Mouse (Mus musculus) small intestine, adult 2 months (tissue): Measurements from ENCODE around the gene Ice2. TPM values are rescaled to one million over a fixed set of nuclear protein-coding genes. Genes with fewer than 3 reads are reported as not detected.
A peak's percentile ranks its signal among the peaks of the same experiment; 100 is the strongest.

Experiments used
- H3K27ac ChIP-seq: fragments of 200-500 bp; 2 replicates; pipeline ENCODE4 v1.5.1; 2012; ENCODE audit warnings: low read depth, low read length, control low read depth, inconsistent platforms; ENCODE audit not compliant: insufficient read depth
- H3K27me3 ChIP-seq: fragments of 200-500 bp; 2 replicates; pipeline ENCODE4 v1.6.1; 2012; ENCODE audit warnings: mild to moderate bottlenecking, moderate library complexity, low read length, inconsistent platforms; ENCODE audit not compliant: control insufficient read depth, insufficient read depth
- H3K36me3 ChIP-seq: fragments of 200-500 bp; 2 replicates; pipeline ENCODE4 v1.6.1; 2012; ENCODE audit warnings: mild to moderate bottlenecking, low read length, control low read depth, inconsistent platforms; ENCODE audit not compliant: control insufficient read depth, insufficient read depth
- H3K4me1 ChIP-seq: fragments of 200-500 bp; 2 replicates; pipeline ENCODE4 v1.6.1; 2012; ENCODE audit warnings: low read length, inconsistent platforms, mixed read lengths; ENCODE audit not compliant: control insufficient read depth, insufficient read depth, insufficient read length
- H3K4me3 ChIP-seq: fragments of 200-500 bp; 2 replicates; pipeline ENCODE4 v1.5.1; 2012; ENCODE audit warnings: low read depth, mild to moderate bottlenecking, control low read depth, inconsistent platforms, low read length, moderate library complexity
- CTCF ChIP-seq: fragments of 200-500 bp; IDR thresholded peaks from 2 replicates; pipeline ENCODE4 v1.5.1; 2012; ENCODE audit warnings: low read depth, mild to moderate bottlenecking, control low read depth, inconsistent platforms, low read length, moderate library complexity, mixed read lengths; ENCODE audit not compliant: insufficient replicate concordance, insufficient read length; ENCODE audit errors: extremely low read depth
- POLR2A ChIP-seq: fragments of 200-500 bp; IDR thresholded peaks from 2 replicates; pipeline ENCODE4 v1.6.1; 2012; ENCODE audit warnings: low read depth, mild to moderate bottlenecking, control low read depth, inconsistent platforms, low read length, moderate library complexity
- WGBS: fragments of 180-500 bp; shearing (Covaris S2); methylation state at CpG from one replicate; pipeline ENCODE4 v1.1.7; 2018; 5-methylcytosine and 5-hydroxymethylcytosine counted together
- polyA plus RNA-seq: library from polyadenylated mRNA; depleted of rRNA; stranded (reverse); fragments of >200 nt; gene quantifications from 2 replicates; pipeline ENCODE4 v1.2.3, GENCODE M21; 2012

The Ice2 gene
- polyA plus RNA-seq, 1 experiment, result 0.46 TPM

DNA sequence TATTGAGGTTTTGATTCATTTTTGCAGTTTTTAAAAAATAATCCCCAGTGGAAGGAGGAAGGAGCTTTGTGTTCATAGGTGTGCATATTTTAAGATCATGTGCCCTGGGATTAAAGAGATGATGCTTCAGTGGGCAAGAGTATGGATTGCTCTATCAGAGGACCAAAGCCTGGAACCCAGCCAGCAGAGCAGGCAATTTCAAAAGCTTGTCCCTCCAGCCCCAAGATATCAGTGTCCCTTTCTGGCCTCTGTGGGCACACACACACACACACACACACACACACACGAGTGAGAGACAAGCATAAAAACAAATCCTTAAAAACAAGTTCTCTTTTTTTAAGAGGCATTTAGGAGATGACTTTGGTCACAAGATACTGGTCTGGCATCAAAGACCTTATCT, 17.2 kb upstream of the Ice2 start:
- H3K27ac ChIP-seq, result no peak overlapping the region
- no peaks in the 10 kb centered on the region for H3K27me3 ChIP-seq
- peaks cover 2% of the 10 kb centered on the region; the same call in 1 of the 2 replicates for H3K4me1 ChIP-seq
- no peak for TF ChIP-seq CTCF
- no peak for TF ChIP-seq POLR2A
- H3K36me3 ChIP-seq, result no peaks in the 10 kb centered on the region
- no peak overlapping the region for H3K4me3 ChIP-seq
- WGBS, result 72% methylated on average over 1 of the region's 1 CpGs

DNA sequence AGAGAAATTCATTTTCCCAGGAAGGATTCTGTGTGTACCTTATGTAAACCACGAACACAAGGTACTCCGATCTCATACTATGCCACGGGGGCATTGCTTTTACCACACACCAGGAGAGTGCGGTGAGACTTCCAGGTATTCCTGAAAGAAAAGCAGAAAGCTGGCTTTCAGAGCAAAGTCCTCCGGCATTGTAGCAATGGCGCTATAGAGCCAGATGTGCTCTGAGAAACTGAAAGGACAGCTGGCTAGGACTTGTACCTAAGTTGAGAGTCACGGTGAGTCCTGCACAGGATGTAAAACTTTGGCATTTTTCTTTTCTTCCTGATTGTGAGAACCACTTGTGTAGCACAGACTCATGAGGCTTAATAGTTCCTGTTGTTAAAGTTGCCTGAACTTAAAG, 16.0 kb upstream of the Ice2 start:
- Histone ChIP-seq H3K36me3 (no peaks in the 10 kb centered on the region), H3K4me1 (peaks cover 2% of the 10 kb centered on the region; the same call in 1 of the 2 replicates), H3K27me3 (no peaks in the 10 kb centered on the region), H3K4me3 (no peak overlapping the region), H3K27ac (no peak overlapping the region)
- TF ChIP-seq POLR2A (no peak), CTCF (no peak)
- WGBS, result 20% methylated on average over 7 of the region's 7 CpGs

GRCm38 (mm10) chr9:69384475-69384874, 13.2 kb upstream of the Ice2 start:
- Histone ChIP-seq H3K4me3 (no peak overlapping the region), H3K36me3 (no peaks in the 10 kb centered on the region), H3K27ac (no peak overlapping the region), H3K4me1 (peaks cover 2% of the 10 kb centered on the region; the same call in 1 of the 2 replicates), H3K27me3 (no peaks in the 10 kb centered on the region)
- TF ChIP-seq POLR2A, result no peak
- no peak for TF ChIP-seq CTCF
- 86% methylated on average over 17 of the region's 17 CpGs for WGBS

DNA sequence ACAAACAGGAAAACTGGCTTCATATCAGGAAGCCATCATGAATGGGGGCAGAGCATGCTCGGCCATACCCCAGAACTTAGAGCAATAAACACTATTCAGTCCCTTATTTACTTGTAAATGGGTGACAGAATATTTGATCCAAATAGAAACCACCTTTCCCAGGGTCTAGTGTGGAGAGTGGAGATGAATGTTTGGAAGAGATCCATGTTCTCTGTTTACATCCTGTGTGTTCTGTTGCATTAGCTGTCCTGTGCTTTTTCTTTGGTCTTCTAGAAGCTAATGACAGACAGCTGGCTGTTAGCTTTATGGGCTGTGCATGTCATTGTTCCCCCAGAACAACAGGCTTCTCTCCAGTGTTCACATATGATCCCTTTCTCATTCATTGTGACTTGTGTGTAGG, 12.8 kb upstream of the Ice2 start:
- no peak overlapping the region for H3K4me3 ChIP-seq
- TF ChIP-seq POLR2A (no peak), CTCF (no peak)
- no peak overlapping the region for H3K27ac ChIP-seq
- peaks cover 2% of the 10 kb centered on the region; the same call in 1 of the 2 replicates for H3K4me1 ChIP-seq
- WGBS, result 60% methylated on average over 1 of the region's 1 CpGs
- H3K27me3 ChIP-seq, result no peaks in the 10 kb centered on the region
- H3K36me3 ChIP-seq, result no peaks in the 10 kb centered on the region

GRCm38 (mm10) chr9:69387296-69387695, 10.4 kb upstream of the Ice2 start:
- WGBS, result 81% methylated on average over 4 of the region's 4 CpGs
- Histone ChIP-seq H3K4me1 (no peaks in the 10 kb centered on the region), H3K27ac (no peak overlapping the region), H3K27me3 (no peaks in the 10 kb centered on the region), H3K4me3 (no peak overlapping the region), H3K36me3 (no peaks in the 10 kb centered on the region)
- no peak for TF ChIP-seq CTCF
- TF ChIP-seq POLR2A, result no peak

DNA sequence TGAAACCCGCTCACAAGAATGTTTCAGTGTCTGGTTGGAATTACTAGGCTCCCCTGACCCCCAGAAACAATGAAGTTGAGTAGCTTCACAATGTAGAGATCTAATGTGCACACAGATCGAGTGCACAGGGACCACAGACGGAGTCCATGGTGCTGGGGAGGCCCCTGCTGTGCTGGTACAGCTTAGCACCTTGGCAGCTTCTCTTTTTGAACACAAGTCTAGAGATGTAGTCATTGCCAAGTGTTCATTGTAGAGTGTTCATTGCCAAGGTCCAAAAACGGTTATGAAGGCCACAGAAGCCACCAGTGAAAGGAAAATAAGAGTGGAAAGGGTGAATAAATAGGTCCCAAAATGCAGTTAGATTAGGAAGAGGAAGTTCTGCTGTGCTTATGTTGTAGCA, 7.1 kb upstream of the Ice2 start:
- H3K36me3 ChIP-seq, result no peaks in the 10 kb centered on the region
- no peaks in the 10 kb centered on the region for H3K4me1 ChIP-seq
- WGBS, result 78% methylated on average over 4 of the region's 4 CpGs
- no peak overlapping the region for H3K27ac ChIP-seq
- TF ChIP-seq CTCF (no peak), POLR2A (no peak)
- no peak overlapping the region for H3K4me3 ChIP-seq
- H3K27me3 ChIP-seq, result no peaks in the 10 kb centered on the region

GRCm38 (mm10) chr9:69394234-69394633, 3.5 kb upstream of the Ice2 start:
- peaks cover 5% of the 10 kb centered on the region; the same call in 1 of the 2 replicates for H3K4me1 ChIP-seq
- no peaks in the 10 kb centered on the region for H3K36me3 ChIP-seq
- H3K27me3 ChIP-seq, result no peaks in the 10 kb centered on the region
- no peak overlapping the region for H3K27ac ChIP-seq
- WGBS, result 79% methylated on average over 5 of the region's 5 CpGs
- no peak overlapping the region for H3K4me3 ChIP-seq
- TF ChIP-seq POLR2A (no peak), CTCF (no peak)

- no peaks in the 10 kb centered on the region for H3K36me3 ChIP-seq
- no peak overlapping the region for H3K27ac ChIP-seq
- H3K4me3 ChIP-seq, result peak overlapping the region; percentile 98
- H3K4me1 ChIP-seq, result peaks cover 5% of the 10 kb centered on the region; the same call in 1 of the 2 replicates
- no peak for TF ChIP-seq CTCF
- no peak for TF ChIP-seq POLR2A
- WGBS, result 13% methylated on average over 2 of the region's 2 CpGs
- H3K27me3 ChIP-seq, result no peaks in the 10 kb centered on the region
Measured at GRCm38 (mm10) chr9:69397432-69397759, 310 bp upstream of the Ice2 start.
